Mouse (Mus musculus): Measurements from ENCODE around the gene Ablim1. TPM values are rescaled to one million over a fixed set of nuclear protein-coding genes. Genes with fewer than 3 reads are reported as not detected.

Ablim1 gene
- total RNA-seq, 2 experiments from 2014 or later, result 36.0 to 65.7 TPM

DNA sequence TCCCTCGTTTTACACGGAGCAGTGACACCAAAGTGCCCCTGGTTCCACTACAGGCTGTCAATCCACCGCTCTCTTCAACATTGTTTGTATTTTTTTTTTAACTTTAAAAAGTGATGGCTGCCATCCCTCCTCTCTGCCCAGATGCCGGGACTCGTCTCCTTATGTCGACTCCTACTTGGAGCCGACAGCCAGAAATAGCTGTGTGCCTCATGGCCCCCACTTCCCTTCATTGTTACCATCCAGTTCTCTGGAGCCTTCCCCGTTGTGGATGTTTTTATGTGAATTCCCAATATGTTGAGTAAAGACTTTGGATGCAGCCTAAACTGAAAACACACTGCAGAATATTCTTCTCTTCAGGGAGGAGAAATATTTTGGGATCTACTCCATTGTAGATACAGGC lies 8.7 kb downstream of the Ablim1 start:
- no peak for DNase-seq (ENCODE audit: low spot score)

GRCm38 (mm10) chr19:57304666-57305065 lies 10.1 kb downstream of the Ablim1 start:
- no peak for DNase-seq (ENCODE audit: low spot score)

DNA sequence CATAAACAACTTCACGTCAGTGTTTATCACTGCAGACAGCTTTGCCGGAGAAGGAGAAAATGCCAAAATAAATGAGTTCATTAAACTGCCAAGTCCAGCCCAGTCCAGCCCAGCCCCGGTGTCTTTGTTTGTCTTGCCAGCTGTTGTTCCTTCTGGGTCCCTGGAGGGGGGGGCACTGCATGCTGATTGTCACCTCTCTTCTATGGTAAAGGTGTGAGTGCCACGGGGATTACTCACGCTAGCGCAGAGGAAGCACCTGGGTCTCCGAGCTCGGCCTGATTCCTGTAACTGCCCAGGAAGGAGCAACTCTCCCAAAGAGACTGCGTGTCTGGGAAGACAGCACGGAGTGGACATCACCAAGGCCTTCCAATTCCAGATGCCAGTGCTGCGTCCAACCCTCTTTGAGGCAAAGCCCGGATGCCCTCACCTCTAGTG lies 12.7 kb downstream of the Ablim1 start:
- DNase-seq (ENCODE audit: low spot score), result no peak

GRCm38 (mm10) chr19:57298006-57298405 lies 16.7 kb downstream of the Ablim1 start:
- no peak for DNase-seq (ENCODE audit: low spot score)

GRCm38 (mm10) chr19:57297447-57297846 lies 17.3 kb downstream of the Ablim1 start:
- no peak for DNase-seq (ENCODE audit: low spot score)

DNA sequence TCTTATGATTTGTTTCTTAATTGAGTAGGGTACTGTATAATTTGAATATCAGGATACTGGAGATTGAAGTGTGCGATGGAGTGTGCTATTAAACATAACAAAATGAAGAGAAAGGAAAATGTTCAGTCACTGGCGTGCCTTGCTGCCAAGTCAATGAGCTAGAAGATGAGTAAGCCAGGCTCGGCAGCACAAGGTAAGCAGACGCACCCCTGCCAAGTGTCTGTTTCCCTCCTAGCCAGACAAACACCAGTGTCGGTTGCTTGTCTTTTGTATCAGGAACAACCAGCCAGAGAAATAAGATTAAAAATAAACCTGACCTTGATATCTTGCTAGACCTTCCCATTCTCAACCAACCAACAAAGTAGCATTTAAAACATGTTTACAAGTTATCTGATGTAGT lies 18.2 kb downstream of the Ablim1 start:
- no peak for DNase-seq (ENCODE audit: low spot score)

DNA sequence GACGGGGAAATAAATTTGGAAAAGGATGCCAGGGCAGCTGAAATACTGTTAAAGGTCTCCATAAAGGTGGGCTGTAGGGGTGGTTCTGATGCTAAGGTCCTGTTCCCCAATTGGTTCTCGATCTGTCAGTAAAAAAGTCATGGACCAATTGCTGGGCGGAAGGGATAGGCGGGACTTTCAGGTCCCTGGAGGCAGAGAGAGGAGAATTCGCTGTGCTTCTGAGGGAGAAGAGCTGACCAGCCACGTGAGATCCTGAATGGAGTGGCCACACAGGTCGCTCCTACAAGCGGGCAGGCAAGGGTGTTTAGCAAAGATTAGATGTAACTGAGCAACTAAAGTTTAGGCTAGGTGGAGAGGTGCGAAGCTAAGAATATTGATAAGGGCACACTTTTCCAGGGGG lies 19.2 kb downstream of the Ablim1 start:
- no peak for DNase-seq (ENCODE audit: low spot score)

GRCm38 (mm10) chr19:57294356-57294755 lies 20.4 kb downstream of the Ablim1 start:
- no peak for DNase-seq (ENCODE audit: low spot score)

GRCm38 (mm10) chr19:57293737-57294136 lies 21.0 kb downstream of the Ablim1 start:
- DNase-seq (ENCODE audit: low spot score), result peak; percentile 41

DNA sequence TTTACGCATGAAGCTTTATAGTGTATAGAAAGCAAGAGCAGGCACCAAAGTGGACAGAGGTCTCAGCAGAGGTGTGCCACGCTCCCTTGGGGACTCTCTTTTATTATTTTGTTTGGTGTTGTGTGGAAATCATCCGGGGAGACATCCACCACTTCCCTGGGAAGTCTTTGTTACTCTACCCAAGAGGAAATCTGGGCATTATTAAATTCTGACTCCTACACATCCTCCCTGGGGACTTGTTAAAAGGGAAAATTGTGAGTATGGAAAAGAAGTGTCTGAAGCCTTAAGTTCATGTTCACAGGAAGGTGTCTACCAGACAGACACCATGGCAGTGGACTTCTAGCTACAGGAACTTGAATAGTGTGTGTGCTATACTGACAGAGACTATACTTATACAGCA lies 31.4 kb downstream of the Ablim1 start:
- DNase-seq (ENCODE audit: low spot score), result no peak

DNA sequence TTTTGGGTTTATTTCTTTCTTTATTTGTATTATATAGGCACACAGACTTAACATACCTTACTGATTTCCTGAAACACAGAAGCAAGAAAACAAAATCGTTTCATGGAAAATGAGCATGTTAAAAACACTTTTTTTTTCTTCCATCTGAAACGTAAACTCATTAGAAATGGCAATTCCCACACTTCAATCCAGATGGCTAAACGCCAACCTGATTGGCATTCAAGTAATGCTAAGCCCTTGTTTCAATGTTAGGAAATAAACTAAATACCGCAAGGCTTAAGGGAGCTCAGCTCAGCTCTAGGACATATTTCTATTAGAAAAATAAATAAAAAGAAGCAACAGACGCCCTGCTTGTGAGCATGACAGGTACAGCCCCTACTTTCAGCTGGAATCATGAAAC lies 32.1 kb downstream of the Ablim1 start:
- no peak for DNase-seq (ENCODE audit: low spot score)

- no peak for DNase-seq (ENCODE audit: low spot score)
These were observed 35.1 kb downstream of the Ablim1 start for GRCm38 (mm10) chr19:57279666-57280065.

- no peak for DNase-seq (ENCODE audit: low spot score)
These were observed 36.5 kb downstream of the Ablim1 start for GRCm38 (mm10) chr19:57278263-57278662.

DNA sequence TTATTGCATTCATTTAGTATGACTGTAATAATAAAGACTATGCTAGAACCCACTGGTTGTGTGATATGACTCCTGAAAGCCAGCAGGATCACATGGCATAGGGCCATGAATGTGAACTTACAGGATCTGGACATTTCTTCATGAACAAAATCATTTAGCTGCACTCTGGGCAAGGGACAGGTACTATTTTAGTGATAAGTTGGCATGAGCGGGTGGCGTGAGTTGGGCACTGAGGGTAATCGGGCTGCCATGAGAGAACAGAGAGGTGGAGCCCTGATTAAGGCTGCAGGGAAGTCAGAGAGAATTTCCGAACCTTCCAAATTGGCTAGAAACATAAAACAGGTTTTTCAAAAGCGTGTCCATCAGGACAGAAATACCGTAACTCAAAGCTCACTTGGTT lies 37.7 kb downstream of the Ablim1 start:
- no peak for DNase-seq (ENCODE audit: low spot score)

DNA sequence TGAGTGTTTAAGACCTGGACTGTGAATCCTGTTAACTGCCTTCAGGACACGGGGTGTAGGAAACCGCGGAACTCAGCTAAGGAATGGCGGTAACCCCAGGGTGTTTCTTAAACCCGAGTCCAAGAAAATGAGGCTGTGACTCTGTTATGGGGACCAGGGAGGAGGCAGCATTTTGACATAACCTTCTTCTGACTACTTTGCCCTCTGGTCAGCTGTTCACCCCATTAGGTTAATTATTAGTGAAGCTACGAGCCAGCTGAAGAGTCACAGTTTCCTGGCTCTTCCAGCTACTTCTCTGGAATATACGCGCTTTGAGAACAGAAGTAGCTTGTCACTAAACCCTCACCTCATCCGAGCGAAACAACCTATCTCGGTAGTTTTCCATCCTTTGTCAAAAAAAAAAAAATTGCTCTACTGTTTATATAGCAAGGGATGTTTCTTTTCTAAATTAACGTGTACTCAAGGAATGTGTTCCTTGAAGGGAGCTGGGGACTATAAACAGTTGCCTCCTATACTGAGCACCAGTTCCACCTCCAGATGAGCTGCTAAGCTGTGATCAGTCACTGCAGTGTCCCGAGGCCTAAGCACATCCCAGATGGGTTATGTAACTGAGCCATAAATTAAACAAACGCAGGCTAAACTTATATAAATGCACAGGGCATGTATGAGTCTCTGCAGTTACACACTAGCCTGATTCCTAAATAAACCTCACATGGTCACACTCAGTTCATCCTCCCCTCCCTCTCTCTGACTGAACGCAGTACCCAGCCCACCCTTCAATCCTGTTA lies 39.4 kb downstream of the Ablim1 start:
- no peak for DNase-seq (ENCODE audit: low spot score)

GRCm38 (mm10) chr19:57274717-57275116 lies 40.0 kb downstream of the Ablim1 start:
- no peak for DNase-seq (ENCODE audit: low spot score)

GRCm38 (mm10) chr19:57274286-57274685 lies 40.4 kb downstream of the Ablim1 start:
- no peak for DNase-seq (ENCODE audit: low spot score)

DNA sequence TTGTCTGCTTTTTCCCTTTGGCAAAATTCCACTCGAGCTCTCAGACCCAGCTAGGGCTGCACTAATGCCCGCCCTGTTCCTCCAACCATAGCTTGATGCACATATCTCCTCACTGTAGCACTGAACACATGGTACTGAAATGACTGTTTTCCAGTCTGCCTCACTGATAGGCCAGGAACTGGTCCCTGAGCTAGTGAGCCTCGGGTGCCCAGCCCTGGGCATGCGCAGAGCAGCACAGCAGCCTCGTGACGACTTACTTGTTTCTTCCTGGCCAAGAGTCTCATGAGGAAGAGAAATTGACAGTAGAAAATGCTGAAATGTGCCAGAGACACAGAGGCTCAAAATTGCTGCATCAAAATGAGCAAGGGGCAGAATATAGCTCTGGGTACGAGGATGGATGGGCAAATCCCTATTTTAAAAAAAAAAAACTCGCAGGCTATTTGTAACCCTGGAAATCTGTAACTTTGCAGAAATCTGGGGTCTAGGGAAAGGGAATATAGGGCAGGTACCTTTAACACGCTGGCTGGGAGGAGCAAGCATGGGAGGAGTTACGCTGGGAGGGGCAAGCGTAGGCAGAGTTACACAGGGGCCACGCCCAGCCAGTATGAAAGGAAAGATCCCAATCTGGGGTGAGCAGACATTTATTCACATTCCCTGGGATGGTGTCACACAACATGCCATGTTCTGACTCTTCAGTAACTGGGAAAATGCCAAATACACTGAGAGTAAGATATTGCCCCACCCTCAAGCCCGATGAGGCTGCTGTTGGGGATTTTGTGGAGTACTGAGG lies 41.7 kb downstream of the Ablim1 start:
- peak; percentile 79 for DNase-seq (ENCODE audit: low spot score)

- DNase-seq (ENCODE audit: low spot score), result no peak
These were observed 43.0 kb downstream of the Ablim1 start for GRCm38 (mm10) chr19:57271757-57272156.

DNA sequence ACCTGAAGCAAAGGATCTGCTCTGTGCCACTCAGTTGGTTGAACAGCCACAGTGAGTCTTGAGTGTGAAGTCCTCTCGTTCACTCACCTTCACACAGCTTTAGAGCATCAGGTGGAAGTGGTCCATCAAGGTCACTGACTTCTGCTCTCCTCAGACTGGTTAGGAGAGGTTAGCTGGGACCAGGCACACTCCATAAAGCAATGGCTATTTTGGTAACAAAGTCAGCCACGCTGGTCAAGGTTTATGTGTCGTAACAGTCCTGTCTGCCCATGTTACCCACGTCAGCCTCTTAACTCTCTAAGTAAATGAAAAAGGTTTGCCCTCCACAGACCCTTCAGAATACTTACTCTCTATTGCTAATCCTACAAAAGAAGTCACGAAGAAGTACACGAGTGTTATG lies 44.0 kb downstream of the Ablim1 start:
- no peak for DNase-seq (ENCODE audit: low spot score)

GRCm38 (mm10) chr19:57269791-57270190 lies 44.9 kb downstream of the Ablim1 start:
- DNase-seq (ENCODE audit: low spot score), result no peak

GRCm38 (mm10) chr19:57267531-57267930 lies 47.2 kb downstream of the Ablim1 start:
- no peak for DNase-seq (ENCODE audit: low spot score)
